Mouse (Mus musculus) cerebellum, adult 18-20 months (tissue): ENCODE measurements around the gene Padi1.

Source experiments
- DNase-seq, 2 experiments: peaks; one replicate each; pipeline ENCODE4 v3.0.0; 2021

Gene Padi1

DNA sequence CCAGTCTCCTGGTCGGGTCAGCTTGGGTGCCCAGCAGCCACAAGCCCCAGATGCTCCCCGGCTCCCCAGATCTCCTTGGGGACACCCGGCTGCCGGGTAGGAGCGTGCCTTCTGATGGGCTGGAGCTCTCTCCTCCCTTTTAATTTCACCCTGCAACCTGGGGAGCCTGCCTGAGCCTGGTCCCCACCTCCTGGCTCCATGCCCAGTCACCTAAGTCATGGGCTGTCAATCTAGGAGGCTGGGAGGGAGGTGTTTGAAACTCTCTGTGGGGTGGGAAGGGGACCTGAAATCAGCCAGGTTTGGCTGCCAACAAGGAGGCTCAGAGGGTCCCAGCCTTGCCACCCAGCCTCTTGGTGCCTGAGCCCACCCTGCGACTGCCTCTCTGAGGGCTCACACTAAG lies at the start of gene Padi1:
Padi1 (minus strand) TSS at position 113 of the 400 bp plus-strand sequence.
- DNase-seq: no peak

DNA sequence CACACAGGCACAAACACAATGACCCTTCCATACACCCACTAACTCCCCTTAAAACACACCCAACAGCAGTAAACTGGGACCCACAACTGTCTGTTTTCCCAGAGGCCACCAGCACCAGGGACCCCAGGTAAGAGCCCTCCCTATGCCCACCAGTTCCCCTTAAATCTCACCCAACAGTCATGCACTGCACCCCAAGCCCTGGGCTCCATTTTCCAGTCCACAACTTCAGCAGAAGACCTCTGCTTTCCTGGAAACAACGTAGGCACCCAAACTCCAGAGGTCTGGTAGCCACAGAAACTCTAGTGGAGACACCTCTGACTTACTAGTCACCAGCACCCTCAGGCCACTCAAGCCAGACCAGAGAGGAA lies 46.6 kb upstream of the Padi1 start:
- no peak for DNase-seq

DNA sequence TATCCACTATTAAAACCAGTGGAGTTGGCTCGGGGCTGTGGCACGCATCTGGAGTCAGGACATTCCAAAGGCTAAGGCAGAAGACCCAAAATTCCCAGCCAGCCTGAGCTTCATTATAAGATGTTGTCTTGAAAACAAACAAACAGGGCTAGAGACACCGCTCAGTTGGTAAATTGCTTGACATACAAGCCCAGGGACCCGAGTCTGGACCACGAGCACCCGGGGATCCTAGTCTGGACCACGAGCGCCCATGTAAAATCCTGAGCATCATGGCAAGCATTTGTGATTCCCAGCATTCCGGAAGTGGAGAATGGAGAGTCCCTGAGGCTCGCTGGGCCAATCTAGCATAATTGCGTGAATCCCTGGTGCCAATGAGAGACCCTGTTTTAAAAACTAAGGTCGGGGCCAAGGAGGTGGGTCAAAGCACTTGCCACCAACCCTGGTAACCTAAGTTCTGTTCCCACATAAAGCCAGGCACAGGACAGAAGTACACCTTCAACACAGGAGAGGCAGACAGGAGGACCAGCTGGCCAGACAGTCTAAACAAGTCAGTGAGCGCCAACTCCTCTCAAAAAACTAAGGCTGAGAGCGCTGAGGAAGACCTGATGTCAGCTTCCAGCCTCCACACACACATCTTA lies 46.1 kb upstream of the Padi1 start:
- DNase-seq: no peak

DNA sequence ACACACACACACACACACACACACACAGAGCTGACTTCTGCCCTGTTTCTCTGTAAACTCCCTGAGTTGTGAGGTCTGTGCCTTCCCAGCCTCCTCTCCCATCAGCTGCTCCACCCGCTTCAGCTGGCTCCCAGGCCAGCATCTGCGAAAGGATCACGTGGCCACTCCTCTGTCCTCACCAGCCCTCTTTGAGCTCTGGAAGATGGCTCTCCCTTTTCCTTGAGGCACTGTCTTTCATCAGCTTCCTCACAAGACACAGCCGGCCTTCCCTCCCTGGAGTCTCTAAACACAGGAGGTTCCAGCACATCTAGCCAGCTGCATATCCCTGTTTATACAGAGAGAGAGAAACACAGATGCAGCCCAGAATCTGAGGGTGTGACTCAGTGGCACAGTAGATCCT lies 38.3 kb upstream of the Padi1 start:
- no peak for DNase-seq

DNA sequence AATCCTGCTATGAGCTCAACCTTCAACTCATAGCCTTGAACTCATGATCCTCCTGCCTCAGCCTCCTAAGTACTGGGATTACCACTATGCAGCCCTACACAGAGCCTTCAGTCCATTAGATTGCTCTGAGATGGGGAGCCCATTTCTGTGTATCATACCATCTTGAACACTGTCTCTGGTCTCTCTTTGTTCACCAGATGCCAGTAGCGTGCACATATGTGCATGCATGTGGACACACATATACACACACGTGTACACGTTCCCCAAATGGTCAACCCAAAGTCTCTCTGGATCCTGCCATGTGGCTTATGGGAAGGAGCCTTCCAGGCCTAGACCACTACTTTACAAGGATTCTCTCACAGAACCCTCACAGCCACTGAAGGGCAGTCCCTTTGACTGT lies 37.4 kb upstream of the Padi1 start:
- DNase-seq: no peak

DNA sequence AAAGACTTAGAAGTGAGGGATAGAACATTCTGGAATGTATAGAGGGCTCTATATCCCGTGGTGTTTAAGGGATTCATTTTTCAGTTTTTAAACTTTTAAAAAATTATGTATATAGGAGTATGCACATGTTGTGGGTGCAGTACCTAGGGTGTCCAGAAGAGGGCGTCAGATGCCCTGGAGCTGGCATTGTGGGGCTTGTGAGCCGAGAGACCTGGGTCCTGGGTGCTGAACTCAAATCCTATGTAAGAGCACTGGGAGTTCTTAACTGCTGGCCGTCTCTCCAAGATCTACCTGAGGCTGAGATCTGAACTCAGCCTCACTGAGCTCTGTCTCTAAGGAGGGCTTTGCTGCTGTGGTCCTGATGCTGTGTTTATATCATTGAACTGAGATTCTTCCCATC lies 36.8 kb upstream of the Padi1 start:
- no peak for DNase-seq

DNA sequence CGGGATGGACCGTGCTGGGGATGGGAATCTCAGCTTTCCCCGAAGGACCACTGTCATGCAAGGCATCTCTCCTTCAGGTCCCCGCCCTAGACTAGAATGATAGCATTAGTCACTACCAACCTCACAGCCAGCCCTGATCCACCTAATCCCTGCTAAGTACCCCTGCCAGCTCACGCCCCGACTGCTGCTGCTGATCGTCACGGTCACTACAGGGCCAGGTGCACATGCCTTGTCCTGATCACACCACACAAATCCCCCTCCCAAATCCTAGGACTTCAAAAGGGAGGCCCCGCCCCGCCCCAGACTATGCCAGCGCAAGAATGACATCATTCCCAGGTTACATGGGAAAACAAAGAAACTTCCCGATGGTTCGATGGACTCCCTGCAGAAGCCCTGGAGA lies 36.2 kb upstream of the Padi1 start:
- no peak for DNase-seq

DNA sequence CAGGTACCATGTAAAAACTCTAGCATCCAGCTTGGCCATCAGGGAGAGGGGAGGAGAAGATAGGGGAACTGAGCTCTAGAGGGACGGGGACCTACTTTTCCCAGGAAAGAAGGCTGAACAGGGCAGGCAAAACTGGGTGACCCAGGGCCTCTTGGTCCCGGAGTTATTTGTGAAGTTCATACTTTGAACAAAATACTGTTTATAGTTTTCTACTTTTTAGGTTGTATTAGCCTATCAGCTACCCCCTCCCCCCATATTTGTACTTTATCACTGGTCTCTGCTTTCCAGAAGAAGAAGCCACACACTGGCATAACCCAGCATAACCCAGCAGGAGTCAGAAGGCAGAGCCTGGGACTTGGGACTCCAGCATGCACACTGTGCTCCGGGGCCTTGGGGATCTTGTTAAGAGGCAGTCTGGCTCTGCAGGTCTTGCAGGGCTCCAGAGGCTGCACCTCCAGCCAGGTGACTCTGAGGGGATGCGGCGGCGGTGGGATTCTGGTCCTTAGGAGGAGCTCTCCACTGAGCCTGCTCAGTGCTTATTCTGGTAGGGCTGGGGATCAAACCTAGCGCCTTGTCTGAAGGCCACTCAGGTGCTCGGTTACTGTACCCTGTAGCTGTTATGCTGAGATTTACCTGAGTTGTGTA lies 35.6 kb upstream of the Padi1 start:
- DNase-seq: no peak

DNA sequence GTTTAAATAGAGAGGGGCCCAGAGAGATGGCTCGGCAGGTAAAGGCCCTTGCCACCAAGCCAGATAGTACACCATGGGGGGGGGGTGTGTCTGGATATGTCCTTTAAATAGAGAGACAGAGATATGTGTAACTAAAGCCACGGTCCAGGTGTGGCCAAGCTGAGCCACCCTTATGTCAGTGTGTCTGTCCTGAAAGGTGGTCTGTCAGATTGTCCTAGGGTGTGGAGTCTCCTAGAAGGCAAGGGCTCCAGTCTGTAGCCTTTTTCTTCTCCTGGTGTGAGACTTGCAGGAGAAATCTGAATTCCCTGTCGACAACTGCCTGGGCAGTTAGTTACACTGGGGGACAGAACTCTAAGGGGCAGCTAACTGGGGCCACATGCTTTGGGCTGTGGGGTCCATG lies 34.6 kb upstream of the Padi1 start:
- DNase-seq: no peak

DNA sequence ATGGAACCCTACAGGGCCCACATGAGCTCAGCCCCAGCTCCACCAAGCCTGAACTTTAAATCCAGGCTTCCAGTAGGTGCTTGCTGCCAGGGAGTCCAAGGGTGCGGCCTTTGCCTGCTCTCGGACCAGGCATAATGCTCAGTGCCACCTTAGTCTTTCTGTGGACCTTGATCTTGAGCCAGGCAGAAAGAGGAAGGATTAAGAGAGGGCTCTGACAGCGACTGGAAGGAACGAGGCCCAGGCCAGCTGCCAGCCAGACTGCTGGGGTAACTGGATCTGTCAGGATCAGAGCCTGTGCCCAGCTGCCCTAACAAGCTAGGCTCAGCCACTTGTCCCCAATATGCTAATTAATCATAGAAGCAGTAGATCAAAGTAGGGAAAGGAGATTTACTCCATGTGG lies 34.2 kb upstream of the Padi1 start:
- no peak for DNase-seq

DNA sequence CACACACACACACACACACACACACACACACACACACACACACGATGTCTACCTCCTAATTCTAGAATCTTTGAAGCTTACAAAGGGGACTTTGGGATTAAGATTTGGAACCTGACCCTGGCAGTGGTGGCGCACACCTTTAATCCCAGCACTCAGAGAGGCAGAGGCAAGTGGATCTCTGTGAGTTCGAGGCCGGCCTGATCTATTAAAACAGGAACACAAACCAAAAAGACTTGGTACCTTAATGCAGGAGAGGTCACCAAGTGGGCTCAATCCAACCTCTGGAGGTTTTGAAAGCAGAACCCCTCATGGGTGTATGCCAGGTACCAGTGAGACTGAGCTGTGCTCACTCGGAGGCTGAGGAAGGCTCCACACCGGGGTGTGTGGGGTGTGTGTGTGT lies 33.5 kb upstream of the Padi1 start:
- DNase-seq: no peak

DNA sequence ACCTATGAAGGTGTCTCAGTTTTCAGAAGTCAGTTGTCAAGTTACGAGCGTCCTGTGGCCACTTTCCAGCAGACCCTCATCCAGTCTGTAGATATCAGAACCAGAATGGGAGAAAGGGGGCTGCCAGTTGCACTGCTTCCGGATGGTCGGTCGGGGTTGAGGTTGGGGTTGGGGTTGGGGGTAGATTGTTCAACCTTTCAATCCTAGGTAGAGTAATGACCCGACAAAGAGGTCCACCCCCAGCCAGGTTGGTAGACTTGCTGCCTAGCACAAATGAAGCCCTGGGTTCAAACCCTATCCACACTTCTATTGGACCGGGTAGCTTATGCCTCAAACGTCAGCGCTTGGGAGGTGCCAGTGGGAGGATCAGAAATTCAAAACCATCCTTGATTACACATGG lies 33.1 kb upstream of the Padi1 start:
- no peak for DNase-seq

DNA sequence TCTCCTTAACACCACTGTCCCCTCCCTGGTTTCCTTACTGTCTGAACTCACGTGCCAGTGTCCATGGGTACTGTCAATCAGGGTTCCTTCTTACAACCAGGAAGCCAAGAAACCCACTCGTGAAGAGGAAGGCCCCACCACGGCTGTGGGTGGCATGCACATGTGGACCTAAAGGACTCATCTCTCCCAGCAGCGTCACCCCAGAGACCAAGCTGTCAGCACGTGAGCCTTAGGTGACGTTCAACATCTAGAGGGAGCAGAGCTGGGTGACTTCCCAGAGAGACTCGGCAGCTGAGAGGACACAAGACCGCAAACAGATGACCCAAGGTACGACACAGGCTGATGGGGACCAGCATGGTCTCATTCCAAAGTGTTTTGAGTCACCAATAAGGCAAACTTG lies 31.9 kb upstream of the Padi1 start:
- no peak for DNase-seq

DNA sequence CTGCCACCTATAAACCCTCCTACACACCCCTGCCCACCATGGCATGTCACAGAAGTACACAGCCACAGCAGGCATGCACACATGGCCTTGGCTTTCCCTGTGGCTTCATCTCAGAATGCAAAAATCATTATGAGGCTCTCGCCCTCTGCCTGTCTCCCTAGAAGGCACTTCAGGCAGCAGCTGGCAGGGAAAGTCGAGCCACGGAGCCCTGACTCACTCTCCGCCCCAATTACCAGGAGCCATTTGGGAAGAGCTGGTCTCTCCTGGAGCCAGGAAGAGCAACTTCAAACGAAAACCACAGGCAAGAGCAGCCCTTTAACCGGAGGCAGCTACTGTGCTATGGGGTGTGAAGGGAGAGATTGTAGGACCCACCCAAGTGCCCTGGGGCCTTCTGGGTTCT lies 31.1 kb upstream of the Padi1 start:
- no peak for DNase-seq

DNA sequence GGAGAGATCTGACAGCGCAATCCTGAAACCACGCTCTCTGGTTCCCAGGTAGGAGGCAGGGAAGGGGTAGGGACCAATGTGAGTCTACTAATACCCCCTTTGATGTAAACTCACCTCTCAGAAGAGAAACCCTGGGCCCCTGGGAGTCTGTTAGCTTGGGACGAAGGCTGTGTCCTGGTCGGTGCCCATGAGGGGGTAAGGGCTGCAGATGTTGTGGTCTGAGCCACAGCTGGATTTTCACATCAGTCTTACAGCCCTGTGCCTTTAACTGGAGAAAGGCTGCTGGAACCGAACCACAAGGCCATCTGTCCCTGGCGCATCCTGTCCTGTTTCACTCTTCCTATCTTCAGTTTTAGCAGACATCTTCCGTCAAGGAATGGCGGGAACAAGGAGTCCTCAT lies 30.6 kb upstream of the Padi1 start:
- no peak for DNase-seq

DNA sequence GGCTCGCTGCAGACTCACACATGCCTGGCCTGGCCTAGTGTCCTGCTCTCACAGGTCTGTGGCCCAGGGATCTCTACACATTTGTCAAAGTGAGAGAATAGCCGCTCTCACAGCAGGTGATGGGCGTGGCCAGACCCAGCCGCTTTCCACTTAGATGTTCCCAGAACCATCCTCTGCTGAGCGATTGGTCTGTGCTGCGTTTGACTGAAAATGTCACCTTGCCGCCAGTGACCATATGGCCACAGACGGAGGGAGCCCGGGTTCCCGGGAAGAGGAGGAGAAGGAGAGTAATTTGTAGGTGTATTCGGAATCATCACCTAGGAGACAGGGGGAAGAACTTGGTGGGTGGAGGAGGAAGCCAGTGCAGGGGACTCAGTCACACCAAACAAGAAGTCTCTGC lies 27.4 kb upstream of the Padi1 start:
- no peak for DNase-seq

DNA sequence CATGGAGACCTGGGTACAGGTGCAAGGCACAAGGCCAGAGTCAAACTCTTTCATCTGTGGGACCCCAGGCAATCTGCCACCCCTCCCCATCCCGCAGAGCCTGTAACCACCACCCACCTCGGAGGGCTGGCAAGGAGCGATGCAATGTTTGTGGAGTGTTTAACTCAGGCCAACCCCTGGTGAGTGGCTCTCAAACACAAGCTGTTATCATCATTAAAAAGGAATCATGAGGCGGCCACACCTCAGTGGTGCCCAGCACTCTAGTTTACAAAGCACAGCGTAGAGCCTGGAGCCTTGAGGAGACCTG lies 27.1 kb upstream of the Padi1 start:
- no peak for DNase-seq

DNA sequence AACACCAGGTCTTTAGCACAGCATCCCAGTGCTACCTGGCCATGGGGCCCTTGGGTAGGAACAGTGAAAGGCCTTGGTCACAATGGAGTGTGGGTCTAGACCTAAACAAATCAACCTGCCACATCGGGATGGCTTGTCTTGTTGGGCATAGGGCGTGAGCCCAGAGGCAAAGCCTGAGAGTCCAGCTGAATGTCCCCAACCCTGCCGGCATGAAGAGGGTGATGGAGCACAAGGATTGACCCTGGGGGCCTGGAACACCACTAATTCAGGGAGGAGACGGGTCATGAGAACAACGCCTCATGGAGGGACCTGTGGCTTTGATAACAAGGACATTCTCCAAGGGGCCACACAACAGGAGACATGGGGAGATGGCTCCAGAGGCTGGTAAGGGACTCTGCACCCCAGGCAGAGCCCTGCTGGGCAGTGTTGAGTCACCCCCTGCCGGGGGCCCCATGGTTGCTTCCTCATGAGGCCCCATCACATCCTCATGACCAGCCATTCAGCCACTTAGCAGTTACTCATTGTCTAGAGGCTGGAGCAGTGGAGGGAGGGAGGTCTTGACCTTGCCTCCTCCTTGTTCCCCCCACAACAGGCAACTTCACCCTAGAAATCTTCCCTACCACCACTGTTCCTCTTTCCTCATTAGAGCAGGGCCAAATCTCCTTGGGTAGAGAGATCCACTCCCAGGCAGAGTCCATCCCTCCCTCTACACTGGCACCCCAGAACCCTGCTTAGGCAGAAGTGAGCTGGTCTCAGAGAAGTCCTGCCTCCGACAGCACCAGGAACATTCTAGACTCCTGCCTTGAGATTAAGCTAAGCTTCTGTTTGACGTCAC lies 26.5 kb upstream of the Padi1 start:
- no peak for DNase-seq

DNA sequence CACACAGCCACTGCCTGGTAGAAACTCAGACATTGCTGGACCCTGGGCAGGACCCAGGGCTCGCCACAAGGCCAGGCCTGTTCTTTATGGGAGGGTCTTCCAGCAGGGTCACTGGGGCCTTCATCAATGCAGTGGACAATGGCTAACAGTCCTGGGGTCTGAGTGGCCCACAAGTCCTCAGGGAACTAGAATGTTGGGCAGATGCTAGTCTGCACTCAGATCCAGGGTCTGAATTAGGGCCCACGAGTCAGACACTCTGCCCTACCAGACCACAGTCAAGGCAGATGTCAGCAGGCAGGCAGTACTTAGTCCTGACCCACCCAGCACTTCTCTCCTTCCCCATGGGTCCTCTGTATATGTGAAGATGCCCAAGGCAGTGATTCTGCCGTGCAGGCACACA lies 25.8 kb upstream of the Padi1 start:
- no peak for DNase-seq

DNA sequence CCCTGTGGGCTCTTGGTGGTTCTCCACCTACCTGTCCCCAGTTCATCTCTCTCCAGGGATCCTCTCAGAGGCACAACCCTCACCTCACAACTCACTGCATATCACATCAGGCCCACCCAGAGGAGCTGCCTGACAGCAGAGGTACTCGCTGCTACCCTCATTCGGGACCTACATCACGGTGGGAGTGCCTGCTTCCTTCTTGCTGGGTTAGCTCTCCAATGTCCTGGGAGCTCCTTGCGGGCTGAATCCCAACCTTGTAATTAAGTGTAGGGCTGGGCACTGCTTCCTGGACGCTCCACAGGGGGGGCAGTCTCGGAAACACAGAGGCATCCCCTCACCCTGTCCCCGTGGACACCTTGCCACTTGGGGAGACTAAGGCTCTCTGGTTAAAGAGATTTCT lies 25.3 kb upstream of the Padi1 start:
- DNase-seq: no peak

DNA sequence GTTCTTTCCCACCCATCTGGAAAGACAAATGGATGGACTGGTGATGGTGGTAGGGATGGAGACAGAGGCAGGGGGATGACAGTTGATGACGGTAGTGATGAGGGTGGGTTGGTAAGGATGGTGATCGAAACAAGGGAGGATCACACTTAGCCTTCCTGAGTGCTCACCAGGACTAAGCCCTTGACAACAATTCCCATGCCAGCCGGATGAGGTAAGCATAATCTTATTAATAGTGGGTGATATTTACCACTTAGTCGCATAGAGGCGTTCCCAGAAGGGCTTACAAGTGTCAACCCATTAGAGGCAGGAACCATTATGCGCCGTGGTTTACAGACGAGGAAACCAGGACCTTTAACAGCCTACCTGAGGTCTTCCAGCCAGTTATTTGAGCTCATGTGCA lies 24.4 kb upstream of the Padi1 start:
- no peak for DNase-seq

DNA sequence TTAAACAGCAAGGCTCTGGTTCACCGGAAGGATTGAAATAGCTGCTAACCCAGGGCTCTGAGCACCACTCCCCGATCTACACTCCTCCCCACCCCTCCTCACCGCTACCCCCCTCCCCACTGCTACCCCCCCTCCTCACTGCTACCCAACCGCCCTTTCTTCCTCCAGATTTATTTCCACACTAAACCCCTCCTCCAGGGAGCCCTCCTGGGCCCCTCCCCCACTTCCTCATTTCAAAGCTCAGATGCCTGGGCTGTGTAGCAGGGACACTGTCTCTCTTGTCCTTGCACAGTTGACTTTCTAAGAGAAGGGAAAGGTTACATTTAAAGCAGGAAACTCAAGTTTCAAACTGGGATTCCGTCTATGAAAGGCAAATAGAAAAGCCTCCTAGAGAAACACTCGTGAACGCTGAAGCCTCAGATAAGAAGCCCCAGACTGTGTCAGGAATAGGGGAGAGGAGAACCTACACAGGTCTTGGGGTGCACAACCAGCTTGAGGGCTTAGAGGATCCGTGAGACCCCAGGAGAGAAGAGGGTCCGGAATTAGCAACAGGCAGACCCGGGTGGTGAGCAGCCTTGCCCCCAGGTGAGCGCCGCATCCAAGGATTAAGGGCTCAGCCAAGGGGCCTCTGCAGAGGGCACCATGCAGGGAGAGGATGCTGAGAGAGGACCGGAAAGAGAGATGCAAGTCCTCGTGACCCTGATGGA lies 23.1 kb upstream of the Padi1 start:
- DNase-seq: no peak

DNA sequence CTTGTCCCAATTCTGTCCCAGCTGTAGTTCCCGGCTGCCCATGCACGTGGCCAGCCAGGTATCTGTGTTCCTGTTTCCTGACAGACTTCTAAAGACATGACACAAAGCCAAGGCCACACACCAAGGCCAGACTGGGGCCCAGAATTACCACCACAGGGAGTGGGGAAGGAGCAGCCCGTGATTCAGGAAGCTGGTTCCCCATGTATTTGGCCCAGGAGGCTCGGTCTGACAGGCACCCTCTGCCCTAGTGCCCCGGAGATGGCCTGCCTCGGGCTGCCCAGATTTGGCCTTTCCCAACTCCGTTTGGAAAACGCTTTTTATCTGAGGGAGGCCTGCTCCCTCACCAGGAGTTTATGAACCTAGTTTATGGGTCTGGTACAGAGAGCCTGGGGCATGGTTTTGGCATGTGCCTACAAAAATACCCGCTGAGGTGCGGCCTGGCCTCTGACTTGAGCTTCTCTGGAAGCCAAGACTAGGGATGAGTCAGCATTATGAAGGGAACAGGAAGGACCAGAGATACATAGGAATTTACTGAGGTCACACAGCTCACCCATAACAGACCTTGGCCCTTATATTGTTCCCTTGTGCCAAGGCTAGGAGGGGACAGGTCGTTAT lies 16.6 kb upstream of the Padi1 start:
- no peak for DNase-seq

DNA sequence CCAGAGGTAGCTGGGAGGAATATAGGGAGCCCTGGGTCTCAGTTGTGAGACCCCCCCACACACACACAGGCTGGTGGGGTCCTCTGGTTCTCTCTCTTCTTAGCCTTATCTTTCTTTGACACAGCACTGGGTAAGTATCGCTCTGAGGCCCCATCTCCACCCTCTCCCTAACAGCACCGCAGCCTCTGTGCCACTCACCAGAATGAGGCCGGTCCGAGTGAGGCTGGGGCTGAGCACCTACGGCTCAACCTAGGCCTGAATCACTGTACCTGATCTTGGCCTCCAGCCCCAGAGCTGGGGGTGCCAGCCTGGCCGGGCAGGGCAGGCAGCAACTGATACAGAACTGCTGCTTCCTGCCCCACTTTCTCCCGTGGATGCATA lies 15.2 kb upstream of the Padi1 start:
- no peak for DNase-seq
